Mouse (Mus musculus): ENCODE data around the gene Zcchc4. TPM values are rescaled to one million over a fixed set of nuclear protein-coding genes. Genes with fewer than 3 reads are reported as not detected.

Gene Zcchc4
- 15.4 and 19.6 TPM in 2 replicates for polyA plus RNA-seq (2014; fragmentation: Nextera tagmentation; extraction: Ambion mirVana)

- DNase-seq (ENCODE audit: low spot score, missing footprints) (no peak), ATAC-seq (ENCODE audit: low FRiP score) (no peak)
- WGBS: 83% methylated on average over 8 of the region's 8 CpGs
- Histone ChIP-seq H3K36me3 (ENCODE audit: control insufficient read depth, insufficient read depth, low read length) (no peaks in the 10 kb centered on the region), H3K4me3 (ENCODE audit: low read depth, low read length) (no peak within 1 kb of the TSS), H3K4me2 (no peak within 1 kb of the TSS), H3K9ac (ENCODE audit: low read length) (no peak within 1 kb of the TSS), H3K9me3 (ENCODE audit: control insufficient read depth, low read length) (no peaks in the 10 kb centered on the region), H3K4me1 (ENCODE audit: control insufficient read depth, insufficient read depth, low read length) (no peaks in the 10 kb centered on the region), H3K27ac (ENCODE audit: low read depth, low read length) (no peak within 1 kb of the TSS), H3K27me3 (ENCODE audit: control insufficient read depth, insufficient read depth, low read length) (no peaks in the 10 kb centered on the region)
These were observed at the start of gene Zcchc4 for GRCm38 (mm10) chr5:52775237-52775636. Zcchc4 (plus strand) TSS chr5:52775409.

GRCm38 (mm10) chr5:52727747-52728146, 47.5 kb upstream of the Zcchc4 start:
- Histone ChIP-seq H3K36me3 (ENCODE audit: control insufficient read depth, insufficient read depth, low read length) (no peaks in the 10 kb centered on the region), H3K27me3 (ENCODE audit: control insufficient read depth, insufficient read depth, low read length) (no peaks in the 10 kb centered on the region), H3K4me1 (ENCODE audit: control insufficient read depth, insufficient read depth, low read length) (no peaks in the 10 kb centered on the region), H3K9me3 (ENCODE audit: control insufficient read depth, low read length) (no peaks in the 10 kb centered on the region), H3K4me3 (ENCODE audit: low read depth, low read length) (no peak overlapping the region), H3K27ac (ENCODE audit: low read depth, low read length) (no peak overlapping the region), H3K9ac (ENCODE audit: low read length) (no peak overlapping the region), H3K4me2 (no peak overlapping the region)
- ATAC-seq (ENCODE audit: low FRiP score) (no peak), DNase-seq (ENCODE audit: low spot score, missing footprints) (no peak)
- 91% methylated on average over 5 of the region's 5 CpGs for WGBS

- Histone ChIP-seq H3K4me3 (ENCODE audit: low read depth, low read length) (no peak overlapping the region), H3K4me1 (ENCODE audit: control insufficient read depth, insufficient read depth, low read length) (no peaks in the 10 kb centered on the region), H3K27ac (ENCODE audit: low read depth, low read length) (no peak overlapping the region), H3K9ac (ENCODE audit: low read length) (no peak overlapping the region), H3K9me3 (ENCODE audit: control insufficient read depth, low read length) (no peaks in the 10 kb centered on the region), H3K27me3 (ENCODE audit: control insufficient read depth, insufficient read depth, low read length) (no peaks in the 10 kb centered on the region), H3K4me2 (no peak overlapping the region), H3K36me3 (ENCODE audit: control insufficient read depth, insufficient read depth, low read length) (no peaks in the 10 kb centered on the region)
- DNase-seq (ENCODE audit: low spot score, missing footprints): no peak
- WGBS: 78% methylated on average over 4 of the region's 4 CpGs
- ATAC-seq (ENCODE audit: low FRiP score): no peak
These were observed 42.4 kb upstream of the Zcchc4 start for GRCm38 (mm10) chr5:52732811-52733210.

GRCm38 (mm10) chr5:52736046-52736445, 39.2 kb upstream of the Zcchc4 start:
- Histone ChIP-seq H3K9me3 (ENCODE audit: control insufficient read depth, low read length) (no peaks in the 10 kb centered on the region), H3K27me3 (ENCODE audit: control insufficient read depth, insufficient read depth, low read length) (no peaks in the 10 kb centered on the region), H3K4me3 (ENCODE audit: low read depth, low read length) (no peak overlapping the region), H3K4me2 (no peak overlapping the region), H3K27ac (ENCODE audit: low read depth, low read length) (no peak overlapping the region), H3K36me3 (ENCODE audit: control insufficient read depth, insufficient read depth, low read length) (no peaks in the 10 kb centered on the region), H3K9ac (ENCODE audit: low read length) (no peak overlapping the region), H3K4me1 (ENCODE audit: control insufficient read depth, insufficient read depth, low read length) (no peaks in the 10 kb centered on the region)
- no peak for ATAC-seq (ENCODE audit: low FRiP score)
- whole genome bisulfite sequencing: 76% methylated on average over 3 of the region's 3 CpGs
- no peak for DNase-seq (ENCODE audit: low spot score, missing footprints)

- Histone ChIP-seq H3K4me2 (peak within 1 kb of the TSS; percentile 67), H3K36me3 (ENCODE audit: control insufficient read depth, insufficient read depth, low read length) (no peaks in the 10 kb centered on the region), H3K27ac (ENCODE audit: low read depth, low read length) (no peak within 1 kb of the TSS), H3K4me1 (ENCODE audit: control insufficient read depth, insufficient read depth, low read length) (peaks cover 3% of the 10 kb centered on the region; the same call in 1 of the 2 replicates), H3K4me3 (ENCODE audit: low read depth, low read length) (peak within 1 kb of the TSS; percentile 72), H3K27me3 (ENCODE audit: control insufficient read depth, insufficient read depth, low read length) (no peaks in the 10 kb centered on the region), H3K9me3 (ENCODE audit: control insufficient read depth, low read length) (no peaks in the 10 kb centered on the region), H3K9ac (ENCODE audit: low read length) (peak within 1 kb of the TSS; percentile 77)
- peak; percentile 95 for ATAC-seq (ENCODE audit: low FRiP score)
- DNase-seq (ENCODE audit: low spot score, missing footprints): peak; percentile 97
- under 1% methylated on average over 63 of the region's 75 CpGs for WGBS
These were observed 33.7 kb upstream of the Zcchc4 start, which contains the start of gene Pi4k2b for GRCm38 (mm10) chr5:52741391-52742111. Pi4k2b (plus strand) TSS chr5:52741574.

GRCm38 (mm10) chr5:52742112-52742813, 32.9 kb upstream of the Zcchc4 start:
- peak overlapping the region; percentile 67 for H3K4me2 ChIP-seq
- peak overlapping the region; percentile 72 for H3K4me3 ChIP-seq (ENCODE audit: low read depth, low read length)
- H3K27me3 ChIP-seq (ENCODE audit: control insufficient read depth, insufficient read depth, low read length): no peaks in the 10 kb centered on the region
- ATAC-seq (ENCODE audit: low FRiP score): peak; percentile 6; the same call in 1 of the 2 replicates
- H3K9me3 ChIP-seq (ENCODE audit: control insufficient read depth, low read length): no peaks in the 10 kb centered on the region
- H3K4me1 ChIP-seq (ENCODE audit: control insufficient read depth, insufficient read depth, low read length): peaks cover 3% of the 10 kb centered on the region; the same call in 1 of the 2 replicates
- WGBS: 6% methylated on average over 17 of the region's 17 CpGs
- no peak overlapping the region for H3K27ac ChIP-seq (ENCODE audit: low read depth, low read length)
- DNase-seq (ENCODE audit: low spot score, missing footprints): no peak
- peak overlapping the region; percentile 77 for H3K9ac ChIP-seq (ENCODE audit: low read length)
- H3K36me3 ChIP-seq (ENCODE audit: control insufficient read depth, insufficient read depth, low read length): no peaks in the 10 kb centered on the region

DNA sequence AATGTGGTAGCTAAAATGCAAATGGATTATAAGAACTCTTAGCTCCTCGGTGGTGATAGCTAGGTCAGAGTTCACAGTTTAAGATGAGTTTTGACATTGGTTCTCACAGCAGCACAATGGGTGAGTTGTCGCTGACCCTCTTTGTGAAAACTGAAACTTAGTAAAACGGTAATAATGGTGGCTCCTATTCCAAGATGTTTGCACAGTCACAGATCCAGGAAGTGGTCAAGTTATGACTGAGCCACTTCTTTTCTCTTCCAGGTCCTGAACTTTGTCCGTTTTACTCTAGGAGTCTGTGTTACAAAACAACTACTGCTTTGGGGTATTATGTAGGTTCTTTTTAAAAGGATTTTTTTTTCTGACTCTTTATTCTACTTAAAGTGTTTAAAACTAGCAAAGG, 32.0 kb upstream of the Zcchc4 start:
- Histone ChIP-seq H3K36me3 (ENCODE audit: control insufficient read depth, insufficient read depth, low read length) (no peaks in the 10 kb centered on the region), H3K27ac (ENCODE audit: low read depth, low read length) (no peak overlapping the region), H3K9me3 (ENCODE audit: control insufficient read depth, low read length) (no peaks in the 10 kb centered on the region), H3K27me3 (ENCODE audit: control insufficient read depth, insufficient read depth, low read length) (no peaks in the 10 kb centered on the region), H3K4me3 (ENCODE audit: low read depth, low read length) (no peak overlapping the region), H3K9ac (ENCODE audit: low read length) (no peak overlapping the region), H3K4me2 (no peak overlapping the region), H3K4me1 (ENCODE audit: control insufficient read depth, insufficient read depth, low read length) (peaks cover 3% of the 10 kb centered on the region; the same call in 1 of the 2 replicates)
- DNase-seq (ENCODE audit: low spot score, missing footprints): no peak
- WGBS: 66% methylated on average over 4 of the region's 4 CpGs
- ATAC-seq (ENCODE audit: low FRiP score): no peak

DNA sequence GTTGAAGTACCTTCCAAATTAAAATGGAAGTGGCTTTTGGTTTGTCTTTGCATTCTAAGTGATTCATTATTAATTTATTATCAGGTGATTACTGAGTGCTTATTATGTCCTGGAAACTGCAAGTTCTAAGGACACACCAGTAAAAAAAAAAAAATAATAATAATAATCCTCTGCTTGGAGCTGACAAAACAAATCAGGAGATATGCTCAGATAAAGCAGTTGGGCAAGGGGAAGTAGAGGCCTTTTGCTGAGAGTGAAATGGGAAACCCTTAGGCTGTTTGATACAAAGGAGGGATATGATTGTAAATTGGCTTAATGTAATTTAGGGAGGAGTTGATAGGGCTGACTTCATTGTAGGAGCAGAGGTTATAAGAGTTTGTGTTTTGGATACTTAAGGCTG, 28.3 kb upstream of the Zcchc4 start:
- Histone ChIP-seq H3K9ac (ENCODE audit: low read length) (no peak overlapping the region), H3K4me2 (no peak overlapping the region), H3K36me3 (ENCODE audit: control insufficient read depth, insufficient read depth, low read length) (no peaks in the 10 kb centered on the region), H3K9me3 (ENCODE audit: control insufficient read depth, low read length) (no peaks in the 10 kb centered on the region), H3K4me1 (ENCODE audit: control insufficient read depth, insufficient read depth, low read length) (peaks cover 3% of the 10 kb centered on the region; the same call in 1 of the 2 replicates), H3K4me3 (ENCODE audit: low read depth, low read length) (no peak overlapping the region), H3K27ac (ENCODE audit: low read depth, low read length) (no peak overlapping the region), H3K27me3 (ENCODE audit: control insufficient read depth, insufficient read depth, low read length) (no peaks in the 10 kb centered on the region)
- ATAC-seq (ENCODE audit: low FRiP score) (no peak), DNase-seq (ENCODE audit: low spot score, missing footprints) (no peak)

- Histone ChIP-seq H3K27me3 (ENCODE audit: control insufficient read depth, insufficient read depth, low read length) (no peaks in the 10 kb centered on the region), H3K4me1 (ENCODE audit: control insufficient read depth, insufficient read depth, low read length) (no peaks in the 10 kb centered on the region), H3K4me3 (ENCODE audit: low read depth, low read length) (no peak overlapping the region), H3K9me3 (ENCODE audit: control insufficient read depth, low read length) (no peaks in the 10 kb centered on the region), H3K27ac (ENCODE audit: low read depth, low read length) (no peak overlapping the region), H3K4me2 (no peak overlapping the region), H3K36me3 (ENCODE audit: control insufficient read depth, insufficient read depth, low read length) (no peaks in the 10 kb centered on the region), H3K9ac (ENCODE audit: low read length) (no peak overlapping the region)
- WGBS: 86% methylated on average over 5 of the region's 5 CpGs
- DNase-seq (ENCODE audit: low spot score, missing footprints) (no peak), ATAC-seq (ENCODE audit: low FRiP score) (no peak)
These were observed 26.5 kb upstream of the Zcchc4 start for GRCm38 (mm10) chr5:52748732-52749131.

Measured in midbrain, embryonic 11.5 days (tissue).